Mouse (Mus musculus) hindbrain, postnatal 0 days (tissue): Measurements from ENCODE around the gene Tnfsf4. TPM values are rescaled to one million over a fixed set of nuclear protein-coding genes. Genes with fewer than 3 reads are reported as not detected.

Experiments
- ATAC-seq: fragments of 200-750 bp; cut with Nextera tagmentation; 2 replicates; pipeline ENCODE4 v1.8.0; 2017; ENCODE audit warnings: mild to moderate bottlenecking, moderate TSS enrichment, moderate library complexity
- DNase-seq: peaks from one replicate; pipeline ENCODE4 v3.0.0-alpha.2; 2015; ENCODE audit warnings: low spot score
- H3K27ac ChIP-seq: fragments of 300-500 bp; sonication (generic); 2 replicates; pipeline ENCODE4 v1.5.1; 2014; ENCODE audit warnings: mild to moderate bottlenecking
- H3K27me3 ChIP-seq: fragments of 300-500 bp; sonication (generic); 2 replicates; pipeline ENCODE4 v1.6.1; 2014; ENCODE audit warnings: low read length, mixed read lengths; ENCODE audit not compliant: insufficient read depth
- H3K36me3 ChIP-seq: fragments of 300-500 bp; sonication (generic); 2 replicates; pipeline ENCODE4 v1.6.1; 2014; ENCODE audit warnings: low read length, mixed read lengths; ENCODE audit not compliant: insufficient read depth
- H3K4me1 ChIP-seq: fragments of 300-500 bp; sonication (generic); 2 replicates; pipeline ENCODE4 v1.6.1; 2014; ENCODE audit warnings: antibody characterized with exemption, low read length, mixed read lengths; ENCODE audit not compliant: insufficient read depth
- H3K4me2 ChIP-seq: fragments of 300-500 bp; sonication (generic); 2 replicates; pipeline ENCODE4 v1.6.1; 2014; ENCODE audit warnings: low read depth, mild to moderate bottlenecking, low read length, moderate library complexity, mixed read lengths
- H3K4me3 ChIP-seq: fragments of 300-500 bp; sonication (generic); 2 replicates; pipeline ENCODE4 v1.5.1; 2014; ENCODE audit warnings: low read length
- H3K9ac ChIP-seq: fragments of 300-500 bp; sonication (generic); replicated peaks from 2 replicates; pipeline ENCODE4 v1.6.1; 2014; ENCODE audit warnings: mild to moderate bottlenecking, low read length, moderate library complexity, mixed read lengths
- H3K9me3 ChIP-seq: fragments of 300-500 bp; sonication (generic); 2 replicates; pipeline ENCODE4 v1.6.1; 2016; ENCODE audit warnings: low read length, mixed read lengths
- CTCF ChIP-seq: IDR thresholded peaks from 2 replicates; pipeline ENCODE4 v1.5.1; 2016; ENCODE audit warnings: antibody characterized with exemption, control low read depth, low read depth
- WGBS: fragments of 180-500 bp; shearing (Covaris S2); extraction: QIAGEN DNeasy Blood & Tissue Kit; methylation state at CpG from one replicate; pipeline ENCODE4 v1.1.7; 2014; 5-methylcytosine and 5-hydroxymethylcytosine counted together
- polyA plus RNA-seq: library from polyadenylated mRNA; unstranded; fragments of >200 nt; fragmentation: Nextera tagmentation; extraction: Ambion mirVana; gene quantifications from 2 replicates; pipeline ENCODE4 v1.2.1, GENCODE M21; 2015
- total RNA-seq: library from RNA; depleted of rRNA; stranded (reverse); fragments of >200 nt; gene quantifications from 2 replicates; pipeline ENCODE4 v1.2.3, GENCODE M21; 2014; rRNA removed

Tnfsf4 gene
- total and polyA plus RNA-seq, 2 experiments from 2014 or later, result not detected

- no peak overlapping the region for H3K9ac ChIP-seq
- ATAC-seq (no peak), DNase-seq (no peak)
- 67% methylated on average over 7 of the region's 7 CpGs for WGBS
- H3K4me2 ChIP-seq, result no peak overlapping the region
- no peaks in the 10 kb centered on the region for H3K36me3 ChIP-seq
- H3K4me1 ChIP-seq, result 0 out of 2 replicates have a peak, but pooled peaks cover 6% of the 10 kb centered on the region
- H3K9me3 ChIP-seq, result no peaks in the 10 kb centered on the region
- no peaks in the 10 kb centered on the region for H3K27me3 ChIP-seq
- no peak overlapping the region for H3K4me3 ChIP-seq
- no peak overlapping the region for H3K27ac ChIP-seq
- TF ChIP-seq CTCF, result peak; percentile 29; the same call in 1 of the 2 replicates
These were observed 49.6 kb downstream of the Tnfsf4 start for GRCm38 (mm10) chr1:161444858-161445257.

GRCm38 (mm10) chr1:161451683-161452245 is 56.6 kb downstream of the Tnfsf4 start:
- no peaks in the 10 kb centered on the region for H3K4me1 ChIP-seq
- no peak overlapping the region for H3K4me2 ChIP-seq
- H3K9ac ChIP-seq, result no peak overlapping the region
- no peak for TF ChIP-seq CTCF
- no peak for DNase-seq
- H3K4me3 ChIP-seq, result no peak overlapping the region
- ATAC-seq, result no peak
- no peaks in the 10 kb centered on the region for H3K9me3 ChIP-seq
- H3K27ac ChIP-seq, result no peak overlapping the region
- H3K27me3 ChIP-seq, result no peaks in the 10 kb centered on the region
- 57% methylated on average over 3 of the region's 3 CpGs for WGBS
- no peaks in the 10 kb centered on the region for H3K36me3 ChIP-seq

- H3K36me3 ChIP-seq, result no peaks in the 10 kb centered on the region
- TF ChIP-seq CTCF, result no peak
- ATAC-seq, result no peak
- H3K9me3 ChIP-seq, result no peaks in the 10 kb centered on the region
- H3K9ac ChIP-seq, result no peak overlapping the region
- no peak overlapping the region for H3K27ac ChIP-seq
- WGBS, result 89% methylated on average over 1 of the region's 1 CpGs
- no peak overlapping the region for H3K4me3 ChIP-seq
- no peak overlapping the region for H3K4me2 ChIP-seq
- DNase-seq, result no peak
- H3K27me3 ChIP-seq, result no peaks in the 10 kb centered on the region
- H3K4me1 ChIP-seq, result no peaks in the 10 kb centered on the region
These were observed 57.0 kb downstream of the Tnfsf4 start for GRCm38 (mm10) chr1:161452250-161452649.

GRCm38 (mm10) chr1:161463388-161464085 is 68.3 kb downstream of the Tnfsf4 start:
- no peak for ATAC-seq
- peak; percentile 25 for DNase-seq
- H3K4me2 ChIP-seq, result no peak overlapping the region
- H3K27me3 ChIP-seq, result no peaks in the 10 kb centered on the region
- 57% methylated on average over 2 of the region's 2 CpGs for WGBS
- no peak overlapping the region for H3K9ac ChIP-seq
- no peak for TF ChIP-seq CTCF
- no peaks in the 10 kb centered on the region for H3K9me3 ChIP-seq
- H3K4me1 ChIP-seq, result no peaks in the 10 kb centered on the region
- no peak overlapping the region for H3K27ac ChIP-seq
- H3K4me3 ChIP-seq, result no peak overlapping the region
- no peaks in the 10 kb centered on the region for H3K36me3 ChIP-seq

Other genes starting within 250 kb of the Tnfsf4 start
- gene Tex50, start 236.1 kb upstream of the Tnfsf4 start, total RNA-seq, result not detected in 2 replicates
- gene Tex50, start 236.1 kb upstream of the Tnfsf4 start, polyA plus RNA-seq, result 0.25 and 0.37 TPM in 2 replicates
- gene Prdx6, start 144.2 kb upstream of the Tnfsf4 start, total RNA-seq, result 129 and 135 TPM in 2 replicates
- 223 and 253 TPM in 2 replicates for gene Prdx6, start 144.2 kb upstream of the Tnfsf4 start, polyA plus RNA-seq
- 0.05 TPM in 1 of 2 replicates, not detected in the other for gene Tnfsf18, start 99.2 kb downstream of the Tnfsf4 start, total RNA-seq
- gene Tnfsf18, start 99.2 kb downstream of the Tnfsf4 start, polyA plus RNA-seq, result not detected in 2 replicates